8 mouse cellular contexts compared by ENCODE assay signal in the genomic region with DNA sequence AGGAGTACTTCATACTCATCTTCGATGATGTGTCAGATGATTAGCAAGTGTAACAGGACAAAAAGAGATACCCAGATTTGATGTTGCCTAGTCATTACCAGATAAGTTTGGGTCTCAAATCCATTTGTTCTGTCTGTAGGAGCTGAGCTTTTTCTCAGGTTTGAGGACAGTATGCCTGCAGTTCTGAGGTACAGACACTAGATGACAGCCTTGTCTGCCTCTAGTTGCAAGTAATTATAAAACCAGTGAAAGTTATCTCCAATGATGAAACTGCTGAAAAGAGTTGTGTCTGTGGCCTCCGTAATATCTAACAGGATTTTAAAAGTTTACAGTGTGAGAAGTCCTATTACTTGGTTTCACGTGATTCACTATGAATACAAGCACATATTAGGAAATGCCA.
DNase-seq lines count a peak whose midpoint lies in the region; ATAC-seq and TF ChIP-seq lines count a peak whose summit lies in the region.
"Had no signal": no experiment of that assay in that cellular context is flagged by ENCODE, and none has a peak within 500 bp of the region (broad histone marks: within the 10 kb centered on the region; RNA-seq: fewer than 3 reads in every experiment).

No protein-coding gene starts in this region.

- no peak for ATAC-seq in liver, postnatal 0 days
- no peak for ATAC-seq in liver, embryonic 11.5 days (replicated peaks; ENCODE audit: low FRiP score)
- no peak for ATAC-seq in erythroblast, adult 5-6 weeks (replicated peaks; ENCODE audit: low FRiP score, poor library complexity, severe bottlenecking)

- H3K4me2 ChIP-seq in liver, postnatal 0 days (ENCODE audit: low read depth, low read length): no peak overlapping the region
- no peak overlapping the region for H3K4me2 ChIP-seq in liver, embryonic 11.5 days
- H3K4me2 ChIP-seq: liver, embryonic 15.5 days had no signal

- H3K9me3 ChIP-seq in liver, postnatal 0 days (ENCODE audit: low read length): no peaks in the 10 kb centered on the region
- H3K9me3 ChIP-seq in liver, embryonic 11.5 days (ENCODE audit: control insufficient read depth, low read length): no peaks in the 10 kb centered on the region
- H3K9me3 ChIP-seq: liver, embryonic 15.5 days had no signal

- TF ChIP-seq POLR2A in brain, embryonic 14.5 days (IDR thresholded peaks at IDR 0.05; ENCODE audit: borderline replicate concordance, extremely low read depth, insufficient read depth, insufficient read length, poor library complexity, severe bottlenecking): no peak

- WGBS in liver, postnatal 0 days (ENCODE audit: insufficient replicate concordance): 60% methylated on average over 3 of the region's 3 CpGs
- 69% methylated on average over 3 of the region's 3 CpGs for WGBS in liver, embryonic 11.5 days

- peak; percentile 36 for TF ChIP-seq CTCF in liver, postnatal 0 days (IDR thresholded peaks at IDR 0.05; ENCODE audit: low read depth)
- peak; percentile 66; the same call in 1 of the 2 replicates for TF ChIP-seq CTCF in brain, embryonic 14.5 days (IDR thresholded peaks at IDR 0.05; ENCODE audit: borderline replicate concordance, extremely low read depth, insufficient read depth, insufficient read length)

- no peaks in the 10 kb centered on the region for H3K27me3 ChIP-seq in liver, postnatal 0 days (ENCODE audit: insufficient read depth, low read length)
- H3K27me3 ChIP-seq in liver, embryonic 11.5 days (replicated peaks; ENCODE audit: control insufficient read depth, insufficient read depth, low read length): no peaks in the 10 kb centered on the region
- H3K27me3 ChIP-seq: liver, embryonic 15.5 days had no signal

- no peak overlapping the region for H3K27ac ChIP-seq in liver, postnatal 0 days (ENCODE audit: low read depth)
- no peak overlapping the region for H3K27ac ChIP-seq in liver, embryonic 11.5 days (ENCODE audit: low read depth, low read length)
- H3K27ac ChIP-seq: liver, embryonic 15.5 days had no signal

- intact Hi-C loops in heart, postnatal 25 days (cut with DNase I): no loop called here

- no peak for DNase-seq in liver, postnatal 0 days
- DNase-seq in liver, embryonic 11.5 days (ENCODE audit: low spot score): no peak
- peak; percentile 76 for DNase-seq in brain, embryonic 14.5 days (ENCODE audit: low read depth)
- peak; percentile 13 for DNase-seq in embryo, embryonic 11.5 days (ENCODE audit: low read depth, low spot score)
- peak; percentile 20 for DNase-seq in retina, postnatal 7 days (ENCODE audit: low read depth, low spot score)
- DNase-seq in heart, postnatal 25 days (ENCODE audit: low spot score): no peak

- H3K4me1 ChIP-seq in liver, postnatal 0 days (ENCODE audit: insufficient read depth): no peaks in the 10 kb centered on the region
- H3K4me1 ChIP-seq in liver, embryonic 11.5 days (replicated peaks; ENCODE audit: control insufficient read depth, insufficient read depth, low read length): no peaks in the 10 kb centered on the region
- H3K4me1 ChIP-seq: liver, embryonic 15.5 days had no signal

- H3K4me3 ChIP-seq in liver, postnatal 0 days (ENCODE audit: low read depth, low read length): no peak overlapping the region
- H3K4me3 ChIP-seq in liver, embryonic 11.5 days (ENCODE audit: low read depth, low read length): no peak overlapping the region
- H3K4me3 ChIP-seq: liver, embryonic 15.5 days had no signal

- H3K36me3 ChIP-seq in liver, postnatal 0 days (replicated peaks; ENCODE audit: insufficient read depth, low read length): no peaks in the 10 kb centered on the region
- H3K36me3 ChIP-seq in liver, embryonic 11.5 days (ENCODE audit: control insufficient read depth, insufficient read depth, low read length): no peaks in the 10 kb centered on the region
- H3K36me3 ChIP-seq: liver, embryonic 15.5 days had no signal

- TF ChIP-seq EP300 in liver, postnatal 0 days (IDR thresholded peaks at IDR 0.05; ENCODE audit: low read depth): no peak

- H3K9ac ChIP-seq in liver, postnatal 0 days (replicated peaks): no peak overlapping the region
- H3K9ac ChIP-seq in liver, embryonic 11.5 days (ENCODE audit: low read depth, low read length): no peak overlapping the region
- H3K9ac ChIP-seq: liver, embryonic 15.5 days had no signal

Comparison
In these comparisons a context has a peak if more than half of its experiments do, and no peak if none do; other contexts are left out.
1. DNase-seq: peak in brain, embryonic 14.5 days (single experiment), embryo, embryonic 11.5 days (single experiment) and retina, postnatal 7 days (single experiment); none in liver, postnatal 0 days (single experiment), liver, embryonic 11.5 days (single experiment) and heart, postnatal 25 days (single experiment).